Mouse (Mus musculus) forebrain, embryonic 12.5 days (tissue): ENCODE results near the gene Hist1h3c. TPM values are rescaled to one million over a fixed set of nuclear protein-coding genes. Genes with fewer than 3 reads are reported as not detected.
A peak's percentile ranks its signal among the peaks of the same experiment; 100 is the strongest.
"Not testable (repeated sequence)": the region's sequence is repeated elsewhere in the genome, so short reads cannot be mapped to it uniquely, and the experiment has no call there.

Experiments used
- ATAC-seq: fragments of 200-750 bp; cut with Nextera tagmentation; 2 replicates; pipeline ENCODE4 v1.8.0; 2017; ENCODE audit warnings: moderate TSS enrichment; ENCODE audit not compliant: low FRiP score
- H3K27ac ChIP-seq: fragments of 300-500 bp; sonication (generic); 2 replicates; pipeline ENCODE4 v1.5.1; 2016; ENCODE audit warnings: mild to moderate bottlenecking
- H3K27me3 ChIP-seq: fragments of 300-500 bp; sonication (generic); 2 replicates; pipeline ENCODE4 v1.6.1; 2016; ENCODE audit warnings: mild to moderate bottlenecking
- H3K36me3 ChIP-seq: fragments of 300-500 bp; sonication (generic); replicated peaks from 2 replicates; pipeline ENCODE4 v1.6.1; 2016; ENCODE audit warnings: mild to moderate bottlenecking
- H3K4me1 ChIP-seq: fragments of 300-500 bp; sonication (generic); 2 replicates; pipeline ENCODE4 v1.6.1; 2016
- H3K4me2 ChIP-seq: fragments of 300-500 bp; sonication (generic); 2 replicates; pipeline ENCODE4 v1.6.1; 2016; ENCODE audit warnings: mild to moderate bottlenecking, moderate library complexity
- H3K4me3 ChIP-seq: fragments of 300-500 bp; sonication (generic); replicated peaks from 2 replicates; pipeline ENCODE4 v1.5.1; 2016; ENCODE audit warnings: mild to moderate bottlenecking
- H3K9ac ChIP-seq: fragments of 300-500 bp; sonication (generic); 2 replicates; pipeline ENCODE4 v1.6.1; 2016; ENCODE audit warnings: mild to moderate bottlenecking
- H3K9me3 ChIP-seq: fragments of 300-500 bp; sonication (generic); 2 replicates; pipeline ENCODE4 v1.6.1; 2016
- WGBS: fragments of 180-500 bp; shearing (Covaris S2); methylation state at CpG from one replicate; pipeline ENCODE4 v1.1.7; 2016; 5-methylcytosine and 5-hydroxymethylcytosine counted together
- polyA plus RNA-seq: library from polyadenylated mRNA; unstranded; fragments of >200 nt; fragmentation: Nextera tagmentation; extraction: Ambion mirVana; gene quantifications from 2 replicates; pipeline ENCODE4 v1.2.1, GENCODE M21; 2016

The Hist1h3c gene
- polyA plus RNA-seq, 1 experiment from 2014 or later, result 13.8 TPM

DNA sequence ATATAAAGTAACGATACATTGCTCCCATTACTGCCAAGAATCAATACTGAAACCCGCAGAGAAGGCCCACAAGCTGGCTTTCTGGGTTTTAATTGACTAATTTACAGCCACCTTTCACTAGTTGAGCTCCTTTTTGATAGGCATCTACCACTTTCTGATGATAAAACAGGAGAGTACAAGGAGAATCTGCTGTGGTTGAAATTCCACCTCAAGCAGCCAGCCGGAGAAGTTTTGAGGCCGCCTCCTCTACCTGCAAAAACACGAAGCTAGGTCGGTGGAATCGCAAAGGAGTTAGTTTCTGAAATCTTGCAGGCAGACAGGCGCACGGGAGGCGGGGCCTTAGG, 17.8 kb upstream of the Hist1h3c start:
- WGBS, result 2% methylated on average over 10 of the region's 10 CpGs
- Histone ChIP-seq H3K27ac (peak overlapping the region; percentile 94), H3K27me3 (no peaks in the 10 kb centered on the region), H3K9ac (peak overlapping the region; percentile 56; the same call in 1 of the 2 replicates), H3K9me3 (no peaks in the 10 kb centered on the region), H3K4me3 (peak overlapping the region; percentile 52), H3K36me3 (no peaks in the 10 kb centered on the region), H3K4me2 (peak overlapping the region; percentile 70), H3K4me1 (peaks cover 23% of the 10 kb centered on the region)
- no peak for ATAC-seq

DNA sequence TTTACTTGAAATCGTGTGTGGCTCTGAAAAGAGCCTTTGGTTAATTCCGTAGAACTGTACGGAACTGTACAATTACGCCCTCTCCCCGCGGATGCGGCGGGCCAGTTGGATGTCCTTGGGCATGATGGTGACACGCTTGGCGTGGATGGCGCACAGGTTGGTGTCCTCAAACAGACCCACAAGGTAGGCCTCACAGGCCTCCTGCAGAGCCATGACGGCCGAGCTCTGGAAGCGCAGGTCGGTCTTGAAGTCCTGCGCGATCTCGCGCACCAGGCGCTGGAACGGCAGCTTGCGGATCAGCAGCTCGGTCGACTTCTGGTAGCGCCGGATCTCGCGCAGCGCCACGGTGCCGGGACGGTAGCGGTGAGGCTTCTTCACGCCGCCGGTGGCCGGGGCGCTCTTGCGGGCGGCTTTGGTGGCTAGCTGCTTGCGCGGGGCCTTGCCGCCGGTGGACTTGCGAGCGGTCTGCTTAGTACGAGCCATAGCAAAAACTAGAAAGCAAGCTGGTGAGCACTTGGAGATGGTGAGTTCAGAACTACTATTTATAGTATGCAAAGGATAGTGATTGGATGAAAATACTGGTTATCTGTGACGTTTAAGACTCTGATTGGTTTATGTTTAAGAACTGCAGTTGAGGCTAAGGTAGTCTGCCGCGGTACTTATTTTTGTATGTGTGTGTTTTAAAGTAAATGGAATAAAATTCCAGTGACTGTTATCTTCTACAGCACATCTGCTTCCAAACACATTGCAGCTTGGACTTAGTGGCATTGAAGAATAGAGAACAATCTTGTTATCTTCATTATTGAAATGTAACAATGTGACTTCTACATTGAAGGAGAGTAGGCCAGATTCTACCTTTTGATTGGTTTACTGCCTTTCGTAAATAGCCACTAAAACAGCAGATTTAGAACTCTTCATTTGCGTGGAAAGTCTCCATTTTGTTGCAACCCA, 16.7 kb upstream of the Hist1h3c start, which contains the start of gene Hist1h3a:
Gene Hist1h3a, minus strand, starts transcription at position 516 of the 951 bp plus-strand sequence.
- not testable (repeated sequence) for H3K27me3 ChIP-seq
- H3K4me1 ChIP-seq, result peaks cover 30% of the 10 kb centered on the region

DNA sequence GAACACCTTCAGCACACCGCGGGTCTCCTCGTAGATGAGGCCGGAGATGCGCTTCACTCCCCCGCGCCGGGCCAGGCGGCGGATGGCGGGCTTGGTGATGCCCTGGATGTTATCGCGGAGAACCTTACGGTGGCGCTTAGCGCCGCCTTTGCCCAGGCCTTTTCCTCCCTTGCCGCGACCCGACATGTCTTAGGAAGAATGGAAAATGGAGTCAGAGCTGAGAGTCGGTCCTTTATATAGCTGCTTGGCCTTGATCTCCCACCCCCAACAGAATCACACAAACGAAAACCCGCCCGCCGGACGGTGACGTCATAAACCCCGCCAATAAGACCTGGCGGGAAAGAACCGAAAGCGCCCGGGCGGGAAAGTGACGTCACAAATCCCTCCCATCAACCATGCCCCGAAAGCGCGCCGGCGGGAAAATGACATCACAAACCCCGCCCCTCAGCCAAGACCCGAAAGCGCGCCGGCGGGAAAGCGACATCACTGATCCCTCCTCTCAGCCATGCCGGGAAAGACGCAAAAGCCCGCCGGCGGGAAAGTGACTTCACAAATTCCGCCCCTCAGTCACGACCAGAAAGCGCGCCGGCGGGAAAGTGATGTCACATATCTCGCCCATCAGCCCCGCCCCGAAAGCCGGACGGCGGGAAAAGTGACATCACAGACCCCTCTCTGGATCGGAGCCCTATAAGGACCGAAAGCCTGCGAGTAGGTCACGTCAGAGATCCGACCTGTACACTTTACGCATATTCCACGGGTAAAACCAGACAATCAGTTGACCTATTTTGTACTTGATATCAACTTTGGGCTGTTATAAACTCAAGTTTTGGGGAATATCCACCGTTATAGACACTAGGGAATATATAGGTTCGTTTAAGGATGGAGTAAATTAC, 15.8 kb upstream of the Hist1h3c start, which contains the start of gene Hist1h4a:
Gene Hist1h4a, minus strand, starts transcription at position 259 of the 893 bp plus-strand sequence.
- WGBS, result under 1% methylated on average over 68 of the region's 72 CpGs
- H3K36me3 ChIP-seq, result no peaks in the 10 kb centered on the region
- no peaks in the 10 kb centered on the region for H3K27me3 ChIP-seq
- peaks cover 30% of the 10 kb centered on the region for H3K4me1 ChIP-seq
- peak within 1 kb of the TSS; percentile 94 for H3K27ac ChIP-seq
- H3K4me2 ChIP-seq, result peak within 1 kb of the TSS; percentile 70
- peak within 1 kb of the TSS; percentile 64 for H3K9ac ChIP-seq
- H3K9me3 ChIP-seq, result no peaks in the 10 kb centered on the region
- H3K4me3 ChIP-seq, result peak within 1 kb of the TSS; percentile 41
- peak; percentile 81 for ATAC-seq

More for the DNA sequence above, 16.7 kb upstream of the Hist1h3c start, which contains the start of gene Hist1h3a:
- peak; percentile 63 for ATAC-seq
- peak within 1 kb of the TSS; percentile 70 for H3K4me2 ChIP-seq
- H3K9ac ChIP-seq, result peak within 1 kb of the TSS; percentile 64
- peak within 1 kb of the TSS; percentile 94 for H3K27ac ChIP-seq
- peak within 1 kb of the TSS; percentile 52 for H3K4me3 ChIP-seq
- H3K9me3 ChIP-seq, H3K36me3 ChIP-seq: not testable (repeated sequence)
- under 1% methylated on average over 32 of the region's 52 CpGs for WGBS

DNA sequence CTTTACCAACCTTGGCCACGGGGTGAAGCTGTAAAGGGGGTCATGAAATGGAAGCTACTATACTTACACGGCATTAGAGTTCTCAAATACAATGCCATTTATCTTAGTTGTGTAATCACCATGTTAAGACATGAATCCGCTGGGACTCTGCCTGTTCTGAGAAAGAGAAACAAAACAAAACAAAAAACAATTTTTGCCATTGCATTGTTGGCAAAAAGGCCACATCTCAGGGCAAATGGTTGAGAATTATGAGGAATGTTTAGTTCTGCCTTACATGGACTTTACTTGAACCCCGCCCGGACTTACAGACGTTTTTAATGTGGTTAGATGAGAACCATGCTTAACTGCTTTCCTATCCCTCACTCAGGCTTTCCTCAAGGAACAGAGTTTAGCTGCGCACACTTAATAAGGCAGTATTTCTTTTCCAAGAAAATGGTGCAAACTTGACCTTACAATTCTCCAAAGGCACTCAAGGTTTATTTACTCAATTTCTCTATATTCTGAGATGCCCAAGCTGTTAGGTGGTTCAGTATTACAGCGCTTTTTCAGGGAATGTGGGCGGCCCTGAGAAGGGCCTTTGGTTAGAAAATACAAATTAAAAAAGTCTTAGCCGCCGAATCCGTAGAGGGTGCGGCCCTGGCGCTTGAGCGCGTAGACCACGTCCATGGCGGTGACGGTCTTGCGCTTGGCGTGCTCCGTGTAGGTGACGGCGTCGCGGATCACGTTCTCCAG, 15.0 kb upstream of the Hist1h3c start:
- peak overlapping the region; percentile 62 for H3K9ac ChIP-seq
- peak overlapping the region; percentile 70 for H3K4me2 ChIP-seq
- peak overlapping the region; percentile 94 for H3K27ac ChIP-seq
- WGBS, result 2% methylated on average over 19 of the region's 27 CpGs
- ATAC-seq, result no peak
- peak overlapping the region; percentile 41 for H3K4me3 ChIP-seq
- no peaks in the 10 kb centered on the region for H3K27me3 ChIP-seq
- peaks cover 30% of the 10 kb centered on the region for H3K4me1 ChIP-seq
- no peaks in the 10 kb centered on the region for H3K36me3 ChIP-seq
- no peaks in the 10 kb centered on the region for H3K9me3 ChIP-seq

DNA sequence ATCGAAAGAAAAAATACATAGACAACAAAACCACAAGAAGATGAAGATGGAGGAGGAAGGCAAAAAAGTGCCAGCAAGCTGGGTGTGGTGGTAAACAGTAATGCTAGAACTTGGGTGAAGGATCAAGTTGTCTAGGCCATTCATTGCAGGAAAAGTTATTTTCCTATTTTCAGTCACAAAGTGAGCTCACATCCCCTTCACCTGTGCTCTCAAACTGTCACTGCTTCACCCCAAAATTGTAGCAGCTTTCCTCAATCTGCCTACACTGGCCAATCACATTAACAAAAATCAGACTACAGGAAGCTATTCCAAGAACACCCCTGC, 14.5 kb upstream of the Hist1h3c start:
- Histone ChIP-seq H3K4me2 (peak overlapping the region; percentile 70), H3K9me3 (no peaks in the 10 kb centered on the region), H3K9ac (peak overlapping the region; percentile 62; the same call in 1 of the 2 replicates), H3K27me3 (no peaks in the 10 kb centered on the region), H3K27ac (peak overlapping the region; percentile 94), H3K4me1 (peaks cover 30% of the 10 kb centered on the region), H3K4me3 (peak overlapping the region; percentile 41; the same call in 1 of the 2 replicates), H3K36me3 (no peaks in the 10 kb centered on the region)
- 87% methylated on average over 1 of the region's 1 CpGs for WGBS
- no peak for ATAC-seq

DNA sequence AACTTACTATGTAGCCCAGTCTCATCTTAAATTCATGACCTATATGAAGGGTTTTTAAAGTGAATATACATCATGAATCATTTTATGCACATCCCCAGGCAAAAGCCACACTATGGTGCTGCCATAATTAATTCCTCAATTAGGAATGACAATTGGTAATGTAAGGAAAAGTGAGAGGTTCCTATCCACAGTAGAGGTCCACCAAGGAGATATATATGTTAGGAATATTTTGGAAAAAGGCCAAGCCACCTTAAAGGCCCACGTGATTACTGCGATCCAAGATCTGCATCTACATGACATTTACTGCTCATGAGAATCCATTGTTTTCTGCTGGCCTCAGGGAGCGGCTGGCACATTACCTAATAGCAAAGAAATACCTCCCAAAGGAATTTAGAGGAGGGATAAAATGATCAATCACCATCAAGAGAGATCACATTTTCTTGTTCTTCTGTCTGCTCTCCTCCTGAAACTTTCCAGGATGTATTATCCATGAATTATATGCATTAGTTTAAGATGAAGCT, 13.9 kb upstream of the Hist1h3c start:
- no peak for ATAC-seq
- Histone ChIP-seq H3K9me3 (no peaks in the 10 kb centered on the region), H3K9ac (no peak overlapping the region), H3K36me3 (no peaks in the 10 kb centered on the region), H3K27ac (0 out of 2 replicates have a peak overlapping the region, but pooled peaks have one; percentile 10), H3K4me2 (no peak overlapping the region), H3K4me1 (peaks cover 28% of the 10 kb centered on the region), H3K4me3 (no peak overlapping the region), H3K27me3 (no peaks in the 10 kb centered on the region)
- 80% methylated on average over 3 of the region's 3 CpGs for WGBS

DNA sequence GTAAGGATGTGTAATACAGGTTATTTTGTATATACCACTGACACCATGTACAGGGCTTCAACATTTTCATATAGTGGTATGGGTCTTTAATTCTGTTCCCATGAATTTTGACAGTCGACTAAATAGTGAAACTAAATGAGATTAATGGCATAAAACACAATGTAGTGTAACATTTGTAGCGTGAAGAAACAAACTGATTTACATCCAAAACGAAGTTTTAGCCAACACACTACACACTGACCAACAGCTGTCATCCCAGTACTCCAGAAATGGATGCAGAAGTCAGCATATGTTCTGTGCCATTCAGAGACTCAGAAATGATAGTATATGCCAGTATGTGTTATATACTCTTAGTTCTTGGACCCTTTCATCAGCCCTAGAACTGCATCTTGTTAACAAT, 12.5 kb upstream of the Hist1h3c start:
- Histone ChIP-seq H3K4me3 (no peak overlapping the region), H3K27ac (0 out of 2 replicates have a peak overlapping the region, but pooled peaks have one; percentile 27)

DNA sequence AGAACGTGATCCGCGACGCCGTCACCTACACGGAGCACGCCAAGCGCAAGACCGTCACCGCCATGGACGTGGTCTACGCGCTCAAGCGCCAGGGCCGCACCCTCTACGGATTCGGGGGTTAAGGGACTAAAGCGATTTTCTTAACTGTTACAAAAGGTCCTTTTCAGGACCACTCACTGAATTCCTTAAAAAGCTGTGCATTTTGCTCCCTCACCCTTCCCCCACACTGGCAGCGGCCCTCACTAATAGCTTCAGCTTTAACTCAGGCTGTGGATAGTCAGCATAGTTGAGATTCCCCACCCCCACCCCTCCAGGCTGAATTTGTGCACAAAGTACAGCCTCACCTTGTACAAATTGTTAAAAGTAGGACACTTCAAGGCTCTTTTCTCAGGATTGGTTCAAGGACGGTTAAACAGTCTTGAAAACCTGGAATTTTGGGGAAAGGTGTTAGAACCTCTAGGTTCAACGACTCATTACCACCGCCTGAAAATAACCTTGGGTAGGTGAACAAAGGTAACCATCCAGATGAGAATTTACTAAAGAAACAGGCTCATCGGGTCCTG, 11.9 kb upstream of the Hist1h3c start:
- under 1% methylated on average over 22 of the region's 23 CpGs for WGBS
- Histone ChIP-seq H3K36me3 (no peaks in the 10 kb centered on the region), H3K27ac (peak overlapping the region; percentile 96), H3K4me1 (peaks cover 16% of the 10 kb centered on the region), H3K9ac (peak overlapping the region; percentile 63), H3K9me3 (no peaks in the 10 kb centered on the region), H3K4me3 (peak overlapping the region; percentile 41), H3K4me2 (peak overlapping the region; percentile 63), H3K27me3 (no peaks in the 10 kb centered on the region)
- ATAC-seq, result no peak

More for the DNA sequence above, 12.5 kb upstream of the Hist1h3c start:
- 51% methylated on average over 3 of the region's 3 CpGs for WGBS
- H3K9me3 ChIP-seq, result no peaks in the 10 kb centered on the region
- H3K4me2 ChIP-seq, result no peak overlapping the region
- H3K4me1 ChIP-seq, result peaks cover 17% of the 10 kb centered on the region
- H3K9ac ChIP-seq, result no peak overlapping the region
- no peaks in the 10 kb centered on the region for H3K36me3 ChIP-seq
- no peak for ATAC-seq
- H3K27me3 ChIP-seq, result no peaks in the 10 kb centered on the region

DNA sequence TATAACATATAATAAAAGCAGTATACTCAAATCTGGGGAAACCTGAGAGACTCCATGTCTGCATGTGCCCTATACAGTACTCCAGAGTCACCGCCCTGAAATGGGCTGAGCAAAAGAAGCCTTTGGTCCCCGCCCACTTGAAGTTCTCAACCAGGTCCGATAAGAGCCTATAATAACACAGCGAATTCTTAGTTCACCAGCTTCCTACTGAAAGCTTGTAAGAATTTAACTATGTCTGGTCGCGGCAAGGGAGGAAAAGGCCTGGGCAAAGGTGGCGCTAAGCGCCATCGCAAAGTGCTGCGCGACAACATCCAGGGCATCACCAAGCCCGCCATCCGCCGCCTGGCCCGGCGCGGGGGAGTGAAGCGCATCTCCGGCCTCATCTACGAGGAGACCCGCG, 11.4 kb upstream of the Hist1h3c start, which contains the start of gene Hist1h4b:
Gene Hist1h4b, plus strand, starts transcription at position 224 of the 400 bp plus-strand sequence.
- under 1% methylated on average over 19 of the region's 22 CpGs for WGBS

DNA sequence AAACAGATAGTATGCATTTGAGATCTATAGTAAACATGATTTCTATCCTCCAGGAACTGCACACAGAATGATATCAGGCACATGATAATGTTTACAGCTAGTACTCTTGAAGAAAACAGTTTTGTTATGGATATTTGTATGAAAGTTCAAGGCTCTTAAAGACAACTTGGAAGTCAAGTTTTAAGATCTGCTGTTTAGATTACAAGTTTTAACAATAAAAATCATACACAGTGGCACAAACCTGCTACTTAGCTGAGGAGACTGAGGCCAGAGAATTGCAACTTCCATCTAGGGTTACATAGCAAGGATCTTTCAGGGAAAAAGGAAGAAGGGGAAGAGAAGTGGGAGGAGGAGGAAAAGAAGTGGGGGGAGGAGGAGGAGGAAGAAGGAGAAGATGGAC, 9.6 kb upstream of the Hist1h3c start:
- no peak overlapping the region for H3K9ac ChIP-seq
- H3K9me3 ChIP-seq, result no peaks in the 10 kb centered on the region
- no peak for ATAC-seq
- 0 out of 2 replicates have a peak overlapping the region, but pooled peaks have one; percentile 42 for H3K27ac ChIP-seq
- no peaks in the 10 kb centered on the region for H3K27me3 ChIP-seq
- peaks cover 10% of the 10 kb centered on the region for H3K4me1 ChIP-seq
- no peak overlapping the region for H3K4me3 ChIP-seq
- no peaks in the 10 kb centered on the region for H3K36me3 ChIP-seq
- H3K4me2 ChIP-seq, result no peak overlapping the region

More for the DNA sequence above, 11.4 kb upstream of the Hist1h3c start, which contains the start of gene Hist1h4b:
- Histone ChIP-seq H3K9ac (peak within 1 kb of the TSS; percentile 63), H3K4me1 (peaks cover 16% of the 10 kb centered on the region), H3K27me3 (no peaks in the 10 kb centered on the region), H3K27ac (peak within 1 kb of the TSS; percentile 96), H3K36me3 (no peaks in the 10 kb centered on the region), H3K4me3 (peak within 1 kb of the TSS; percentile 41), H3K4me2 (peak within 1 kb of the TSS; percentile 63), H3K9me3 (no peaks in the 10 kb centered on the region)
- ATAC-seq, result peak; percentile 71
